Mouse (Mus musculus) intestine, embryonic 16.5 days (tissue): ENCODE measurements around the gene Gtdc1. TPM values are rescaled to one million over a fixed set of nuclear protein-coding genes. Genes with fewer than 3 reads are reported as not detected.
A peak's percentile ranks its signal among the peaks of the same experiment; 100 is the strongest.

Experiments used
- ATAC-seq: fragments of 200-750 bp; cut with Nextera tagmentation; 2 replicates; pipeline ENCODE4 v1.8.0; 2017; ENCODE audit warnings: moderate TSS enrichment, moderate library complexity
- H3K27ac ChIP-seq: fragments of 300-500 bp; sonication (generic); 2 replicates; pipeline ENCODE4 v1.5.1; 2014; ENCODE audit warnings: mild to moderate bottlenecking, low read length
- H3K27me3 ChIP-seq: fragments of 300-500 bp; sonication (generic); replicated peaks from 2 replicates; pipeline ENCODE4 v1.6.1; 2014; ENCODE audit warnings: low read length, control low read depth, mixed read lengths; ENCODE audit not compliant: control insufficient read depth, insufficient read depth
- H3K36me3 ChIP-seq: fragments of 300-500 bp; sonication (generic); 2 replicates; pipeline ENCODE4 v1.6.1; 2014; ENCODE audit warnings: low read length, control low read depth; ENCODE audit not compliant: control insufficient read depth, insufficient read depth
- H3K4me1 ChIP-seq: fragments of 300-500 bp; sonication (generic); 2 replicates; pipeline ENCODE4 v1.6.1; 2014; ENCODE audit warnings: low read length, control low read depth, mixed read lengths; ENCODE audit not compliant: control insufficient read depth, insufficient read depth
- H3K4me2 ChIP-seq: fragments of 300-500 bp; sonication (generic); 2 replicates; pipeline ENCODE4 v1.6.1; 2014; ENCODE audit warnings: low read depth, low read length, control low read depth
- H3K4me3 ChIP-seq: fragments of 300-500 bp; sonication (generic); 2 replicates; pipeline ENCODE4 v1.5.1; 2014; ENCODE audit warnings: mild to moderate bottlenecking, low read length
- H3K9ac ChIP-seq: fragments of 300-500 bp; sonication (generic); 2 replicates; pipeline ENCODE4 v1.6.1; 2014; ENCODE audit warnings: low read depth, low read length
- H3K9me3 ChIP-seq: fragments of 300-500 bp; sonication (generic); 2 replicates; pipeline ENCODE4 v1.6.1; 2016; ENCODE audit warnings: low read length, control low read depth; ENCODE audit not compliant: control insufficient read depth
- WGBS: fragments of 180-500 bp; shearing (Covaris S2); extraction: QIAGEN DNeasy Blood & Tissue Kit; methylation state at CpG from one replicate; pipeline ENCODE4 v1.1.7; 2014; 5-methylcytosine and 5-hydroxymethylcytosine counted together
- polyA plus RNA-seq: library from polyadenylated mRNA; unstranded; fragments of >200 nt; fragmentation: Nextera tagmentation; extraction: Ambion mirVana; gene quantifications from 2 replicates; pipeline ENCODE4 v1.2.1, GENCODE M21; 2015

The Gtdc1 gene
- polyA plus RNA-seq, 1 experiment from 2014 or later, result 6.6 TPM

DNA sequence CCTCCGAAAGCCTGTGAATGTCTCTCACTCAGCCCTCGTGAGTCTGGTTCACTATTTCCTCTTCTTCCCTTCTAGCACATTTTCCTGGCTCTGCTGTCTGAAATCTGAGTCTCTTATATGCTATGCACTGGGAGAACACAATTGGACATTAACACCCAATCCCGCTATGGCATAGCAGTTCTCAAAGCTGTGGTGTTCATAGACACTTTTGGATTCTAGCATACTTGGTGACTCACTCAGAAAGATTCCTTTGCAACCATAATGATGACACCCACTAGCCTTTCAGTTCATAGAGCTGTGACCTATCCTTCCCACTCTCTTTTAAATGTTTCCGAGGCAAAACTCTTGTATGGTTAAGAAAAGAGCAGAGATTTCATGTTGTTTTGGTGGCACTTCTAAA is 33.7 kb upstream of the Gtdc1 start:
- H3K27ac ChIP-seq, result no peak overlapping the region
- ATAC-seq, result no peak
- H3K9me3 ChIP-seq, result no peaks in the 10 kb centered on the region
- H3K9ac ChIP-seq, result no peak overlapping the region
- H3K27me3 ChIP-seq, result no peaks in the 10 kb centered on the region
- H3K4me1 ChIP-seq, result peaks cover 1% of the 10 kb centered on the region; the same call in 1 of the 2 replicates
- no peak overlapping the region for H3K4me3 ChIP-seq
- H3K36me3 ChIP-seq, result no peaks in the 10 kb centered on the region
- 88% methylated on average over 4 of the region's 4 CpGs for WGBS
- H3K4me2 ChIP-seq, result no peak overlapping the region

DNA sequence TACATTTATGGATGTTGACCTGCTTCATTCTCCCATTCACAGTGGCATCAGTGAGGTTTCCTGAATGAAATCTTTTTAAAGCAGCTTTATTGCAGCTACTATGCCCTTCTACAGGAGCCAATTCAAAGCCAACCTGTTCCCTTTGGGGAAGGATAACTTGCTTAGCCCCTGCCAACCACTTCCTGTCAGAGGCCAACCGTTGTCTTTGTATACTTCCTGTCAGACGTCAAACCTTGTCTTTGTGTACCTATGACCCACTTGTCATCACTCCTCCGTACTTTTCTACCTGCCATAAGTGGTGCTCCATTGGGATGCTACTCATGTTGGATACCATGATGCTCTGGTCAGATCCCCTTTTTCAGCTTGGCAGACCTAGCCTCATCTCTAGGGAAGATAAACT is 33.1 kb upstream of the Gtdc1 start:
- Histone ChIP-seq H3K27ac (no peak overlapping the region), H3K4me1 (peaks cover 6% of the 10 kb centered on the region; the same call in 1 of the 2 replicates), H3K9me3 (no peaks in the 10 kb centered on the region), H3K4me3 (no peak overlapping the region), H3K4me2 (no peak overlapping the region), H3K9ac (no peak overlapping the region), H3K27me3 (no peaks in the 10 kb centered on the region), H3K36me3 (no peaks in the 10 kb centered on the region)
- ATAC-seq, result no peak
- 85% methylated on average over 3 of the region's 3 CpGs for WGBS

DNA sequence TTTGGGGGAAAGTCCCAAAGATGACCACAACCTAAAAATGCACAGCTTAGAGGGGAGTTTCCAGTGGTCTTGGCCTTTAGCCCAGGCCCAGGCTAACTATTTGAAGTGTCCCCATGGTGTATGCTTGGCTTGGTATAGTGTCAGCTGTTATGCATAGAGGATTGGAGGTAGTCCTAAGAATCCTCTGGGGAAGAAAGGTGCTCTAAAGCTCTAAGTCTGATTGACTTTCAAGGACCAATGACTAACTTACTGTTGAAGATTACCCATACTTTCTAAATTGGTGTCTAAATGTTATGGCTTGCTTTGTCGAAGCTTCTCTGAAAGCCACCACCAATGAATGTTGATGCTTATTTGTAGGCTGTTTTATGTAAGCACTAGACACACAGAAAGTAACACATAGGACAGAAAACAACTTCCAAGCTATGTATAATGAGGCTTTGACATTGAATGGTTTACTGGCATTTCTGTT is 29.9 kb upstream of the Gtdc1 start:
- H3K4me2 ChIP-seq, result no peak overlapping the region
- H3K9ac ChIP-seq, result no peak overlapping the region
- no peaks in the 10 kb centered on the region for H3K9me3 ChIP-seq
- H3K4me1 ChIP-seq, result peaks cover 6% of the 10 kb centered on the region; the same call in 1 of the 2 replicates
- no peak overlapping the region for H3K27ac ChIP-seq
- no peak overlapping the region for H3K4me3 ChIP-seq
- ATAC-seq, result no peak
- H3K27me3 ChIP-seq, result no peaks in the 10 kb centered on the region
- no peaks in the 10 kb centered on the region for H3K36me3 ChIP-seq
- whole genome bisulfite sequencing, result 87% methylated on average over 1 of the region's 1 CpGs

DNA sequence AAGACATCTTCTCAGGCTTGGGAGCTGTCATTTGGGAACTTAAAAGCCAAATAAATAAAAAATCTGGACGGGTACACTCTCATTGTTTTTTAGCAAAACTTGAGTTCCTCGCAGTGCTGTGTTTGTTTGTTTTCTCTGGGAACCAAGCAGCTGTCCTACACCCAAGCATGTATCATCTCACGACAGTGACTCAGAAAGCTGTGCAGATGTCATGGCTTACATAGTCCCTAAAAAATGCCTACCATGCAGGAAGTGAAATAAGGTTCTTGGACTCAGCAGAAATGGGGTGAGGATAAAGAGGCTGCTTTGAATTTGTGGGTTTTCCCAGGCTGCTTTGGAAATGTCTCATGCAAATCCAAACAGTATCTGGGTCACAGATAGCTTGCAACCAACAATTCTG is 28.8 kb upstream of the Gtdc1 start:
- no peak overlapping the region for H3K4me3 ChIP-seq
- ATAC-seq, result peak; percentile 62
- H3K4me1 ChIP-seq, result peaks cover 6% of the 10 kb centered on the region; the same call in 1 of the 2 replicates
- H3K4me2 ChIP-seq, result no peak overlapping the region
- H3K9me3 ChIP-seq, result no peaks in the 10 kb centered on the region
- H3K9ac ChIP-seq, result no peak overlapping the region
- 36% methylated on average over 3 of the region's 3 CpGs for WGBS
- peak overlapping the region; percentile 26; the same call in 1 of the 2 replicates for H3K27ac ChIP-seq
- H3K27me3 ChIP-seq, result no peaks in the 10 kb centered on the region
- no peaks in the 10 kb centered on the region for H3K36me3 ChIP-seq

DNA sequence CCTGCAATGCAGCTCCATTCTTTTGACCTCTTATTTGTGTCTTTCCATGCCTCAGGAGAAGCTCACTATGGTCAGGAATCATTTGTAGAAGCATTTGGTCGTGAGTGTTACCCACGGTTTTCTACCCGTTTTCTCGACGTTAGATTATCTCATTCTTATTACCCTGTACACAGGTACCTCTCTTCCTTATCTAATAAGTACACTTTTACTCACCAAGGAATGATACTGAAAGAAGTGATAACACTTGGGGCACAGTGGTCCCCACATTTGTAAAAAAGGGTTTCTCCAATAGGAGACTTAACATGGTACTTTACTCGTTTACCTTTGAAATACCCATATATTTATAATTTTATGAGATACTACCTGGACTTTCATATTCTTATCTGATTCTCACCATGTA is 28.0 kb upstream of the Gtdc1 start:
- H3K27me3 ChIP-seq, result no peaks in the 10 kb centered on the region
- peak; percentile 35; the same call in 1 of the 2 replicates for ATAC-seq
- WGBS, result 79% methylated on average over 6 of the region's 6 CpGs
- H3K9me3 ChIP-seq, result no peaks in the 10 kb centered on the region
- no peaks in the 10 kb centered on the region for H3K36me3 ChIP-seq
- no peak overlapping the region for H3K27ac ChIP-seq
- H3K4me3 ChIP-seq, result no peak overlapping the region
- peaks cover 6% of the 10 kb centered on the region; the same call in 1 of the 2 replicates for H3K4me1 ChIP-seq
- no peak overlapping the region for H3K4me2 ChIP-seq
- H3K9ac ChIP-seq, result no peak overlapping the region

DNA sequence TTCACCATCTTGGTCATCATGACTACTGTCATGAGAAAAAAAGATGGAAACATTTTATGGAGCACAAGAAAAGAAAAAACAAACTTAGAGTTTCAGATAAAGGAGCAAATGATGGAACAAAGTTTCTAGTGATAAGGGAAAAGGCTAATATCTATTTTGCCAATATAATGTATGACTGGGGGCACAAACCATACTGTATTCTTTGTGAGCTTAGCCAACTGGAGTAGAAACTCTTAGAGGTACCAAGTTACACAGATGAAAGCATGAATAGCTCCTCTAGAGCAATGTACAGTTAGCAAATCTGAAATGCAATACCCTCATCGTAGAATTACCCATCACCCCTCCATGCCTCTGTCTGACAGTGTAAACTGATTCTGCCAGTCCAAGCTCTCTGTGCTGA is 26.7 kb upstream of the Gtdc1 start:
- WGBS, result 68% methylated on average over 1 of the region's 1 CpGs
- ATAC-seq, result no peak
- Histone ChIP-seq H3K4me1 (peaks cover 6% of the 10 kb centered on the region; the same call in 1 of the 2 replicates), H3K27me3 (no peaks in the 10 kb centered on the region), H3K9ac (no peak overlapping the region), H3K9me3 (no peaks in the 10 kb centered on the region), H3K4me3 (no peak overlapping the region), H3K27ac (no peak overlapping the region), H3K4me2 (no peak overlapping the region), H3K36me3 (no peaks in the 10 kb centered on the region)

DNA sequence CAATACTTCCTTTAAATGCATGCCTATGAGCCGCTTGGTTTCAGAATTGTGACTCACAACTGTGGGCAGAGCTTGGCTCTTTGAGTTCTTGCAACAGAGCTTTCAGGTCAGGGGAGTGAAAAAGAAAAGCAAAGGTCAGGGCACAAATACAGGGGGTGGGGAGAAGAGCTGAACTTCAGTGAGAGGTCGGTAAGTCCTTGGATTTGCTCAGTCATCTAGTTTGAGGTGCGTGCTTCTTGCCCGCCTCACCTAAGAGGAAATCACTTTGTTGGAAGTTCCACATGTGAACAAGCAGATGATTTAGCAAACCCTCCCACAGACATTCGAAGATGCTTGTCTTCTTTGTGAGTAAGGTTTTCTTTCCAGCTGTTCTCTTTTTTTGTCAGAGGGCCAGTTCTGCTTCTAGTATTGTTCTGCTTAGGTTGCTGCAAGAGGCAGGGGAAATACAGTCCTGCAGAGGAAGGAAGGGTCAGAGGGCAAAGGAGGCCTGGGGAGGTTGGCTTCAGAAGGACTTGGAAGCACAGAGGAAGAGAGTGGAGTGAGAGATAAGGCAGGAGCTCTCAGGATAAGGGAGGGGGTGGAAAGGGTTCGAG is 25.5 kb upstream of the Gtdc1 start:
- H3K27ac ChIP-seq, result no peak overlapping the region
- peak; percentile 63 for ATAC-seq
- H3K9ac ChIP-seq, result no peak overlapping the region
- peaks cover 6% of the 10 kb centered on the region; the same call in 1 of the 2 replicates for H3K4me1 ChIP-seq
- WGBS, result 46% methylated on average over 6 of the region's 6 CpGs
- no peaks in the 10 kb centered on the region for H3K27me3 ChIP-seq
- no peak overlapping the region for H3K4me3 ChIP-seq
- no peaks in the 10 kb centered on the region for H3K36me3 ChIP-seq
- H3K4me2 ChIP-seq, result no peak overlapping the region
- H3K9me3 ChIP-seq, result no peaks in the 10 kb centered on the region

DNA sequence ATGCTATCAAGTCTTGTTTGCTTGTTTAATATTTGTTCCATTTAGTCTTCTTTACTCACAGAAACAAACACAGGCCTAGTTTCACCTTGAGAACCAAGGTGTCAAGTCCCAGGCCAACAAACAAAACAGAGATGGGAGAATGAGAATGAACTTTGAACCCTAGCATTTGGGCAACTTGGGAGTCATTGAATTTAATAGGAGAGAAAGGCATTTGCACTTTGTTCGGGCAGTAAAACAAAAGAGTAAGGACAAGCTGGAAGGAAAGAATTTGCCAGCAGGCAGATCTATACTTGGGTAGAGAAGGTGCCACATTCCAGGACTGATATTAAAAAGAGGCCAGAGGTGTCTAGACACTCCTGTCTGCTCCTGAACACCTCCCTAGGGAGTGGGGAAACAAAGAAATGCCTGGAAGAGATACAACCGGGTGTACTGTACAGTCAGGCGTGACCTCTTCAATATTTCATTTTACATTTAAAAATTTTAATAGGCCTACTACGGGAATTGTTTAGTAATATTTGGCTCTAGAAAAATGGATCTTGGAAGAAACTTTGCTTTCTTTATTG is 24.3 kb upstream of the Gtdc1 start:
- H3K27ac ChIP-seq, result no peak overlapping the region
- no peak overlapping the region for H3K4me2 ChIP-seq
- WGBS, result 67% methylated on average over 4 of the region's 4 CpGs
- no peaks in the 10 kb centered on the region for H3K9me3 ChIP-seq
- peaks cover 6% of the 10 kb centered on the region; the same call in 1 of the 2 replicates for H3K4me1 ChIP-seq
- ATAC-seq, result 0 out of 2 replicates have a peak, but pooled peaks have one; percentile 47
- H3K36me3 ChIP-seq, result no peaks in the 10 kb centered on the region
- H3K4me3 ChIP-seq, result no peak overlapping the region
- H3K9ac ChIP-seq, result no peak overlapping the region
- H3K27me3 ChIP-seq, result no peaks in the 10 kb centered on the region

DNA sequence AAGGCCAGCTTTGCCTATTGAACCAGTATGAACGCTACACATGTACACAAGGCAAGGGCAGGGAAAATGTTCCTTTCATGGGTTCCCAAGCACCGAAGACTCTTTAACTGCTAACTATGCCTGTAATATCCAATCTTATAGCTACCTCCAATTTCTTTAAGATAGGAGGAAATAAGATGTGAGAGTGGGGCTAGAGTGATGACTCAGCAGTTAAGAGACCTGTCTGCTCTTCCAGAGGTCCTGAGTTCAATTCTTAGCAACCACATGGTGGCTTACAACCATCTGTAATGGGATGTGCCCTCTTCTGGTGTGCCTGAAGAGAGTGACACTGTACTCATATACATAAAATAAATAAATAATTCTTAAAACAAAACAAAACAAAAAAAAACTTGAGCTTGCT is 17.2 kb upstream of the Gtdc1 start:
- Histone ChIP-seq H3K9ac (no peak overlapping the region), H3K27me3 (no peaks in the 10 kb centered on the region), H3K27ac (no peak overlapping the region), H3K9me3 (no peaks in the 10 kb centered on the region), H3K4me3 (no peak overlapping the region), H3K4me1 (no peaks in the 10 kb centered on the region), H3K36me3 (no peaks in the 10 kb centered on the region), H3K4me2 (no peak overlapping the region)
- ATAC-seq, result no peak
- WGBS, result 98% methylated on average over 2 of the region's 2 CpGs
